Mouse (Mus musculus): Measurements from ENCODE around the gene Gm17651. TPM values are rescaled to one million over a fixed set of nuclear protein-coding genes. Genes with fewer than 3 reads are reported as not detected.

Gm17651 gene
- polyA plus RNA-seq, 1 experiment from 2014 or later: not detected

GRCm38 (mm10) chr3:97666154-97666553 lies 8.3 kb downstream of the Gm17651 start:
- 59% methylated on average over 8 of the region's 8 CpGs for WGBS
- H3K36me3 ChIP-seq (ENCODE audit: control insufficient read depth, insufficient read depth): peaks cover 42% of the 10 kb centered on the region
- H3K4me2 ChIP-seq (replicated peaks; ENCODE audit: low read depth): no peak overlapping the region
- no peak overlapping the region for H3K27ac ChIP-seq (ENCODE audit: low read depth, low read length)
- no peaks in the 10 kb centered on the region for H3K27me3 ChIP-seq (replicated peaks; ENCODE audit: control insufficient read depth, insufficient read depth, low read length)
- no peak overlapping the region for H3K9ac ChIP-seq (ENCODE audit: low read depth, low read length)
- H3K4me3 ChIP-seq (ENCODE audit: low read depth, low read length): no peak overlapping the region
- no peaks in the 10 kb centered on the region for H3K9me3 ChIP-seq (ENCODE audit: control insufficient read depth)
- ATAC-seq: no peak
- no peaks in the 10 kb centered on the region for H3K4me1 ChIP-seq (replicated peaks; ENCODE audit: control insufficient read depth, insufficient read depth, low read length)
- no peak for TF ChIP-seq CTCF (IDR thresholded peaks at IDR 0.05; ENCODE audit: low read depth)

GRCm38 (mm10) chr3:97665525-97665924 lies 9.0 kb downstream of the Gm17651 start:
- Histone ChIP-seq H3K27me3 (replicated peaks; ENCODE audit: control insufficient read depth, insufficient read depth, low read length) (no peaks in the 10 kb centered on the region), H3K27ac (ENCODE audit: low read depth, low read length) (no peak overlapping the region), H3K9me3 (ENCODE audit: control insufficient read depth) (no peaks in the 10 kb centered on the region), H3K4me3 (ENCODE audit: low read depth, low read length) (no peak overlapping the region), H3K9ac (ENCODE audit: low read depth, low read length) (no peak overlapping the region), H3K36me3 (ENCODE audit: control insufficient read depth, insufficient read depth) (peaks cover 38% of the 10 kb centered on the region), H3K4me2 (replicated peaks; ENCODE audit: low read depth) (no peak overlapping the region), H3K4me1 (replicated peaks; ENCODE audit: control insufficient read depth, insufficient read depth, low read length) (no peaks in the 10 kb centered on the region)
- 67% methylated on average over 9 of the region's 9 CpGs for WGBS
- TF ChIP-seq CTCF (IDR thresholded peaks at IDR 0.05; ENCODE audit: low read depth): no peak
- no peak for ATAC-seq

GRCm38 (mm10) chr3:97661206-97661605 lies 13.3 kb downstream of the Gm17651 start:
- Histone ChIP-seq H3K4me3 (ENCODE audit: low read depth, low read length) (no peak overlapping the region), H3K27me3 (replicated peaks; ENCODE audit: control insufficient read depth, insufficient read depth, low read length) (no peaks in the 10 kb centered on the region), H3K4me1 (replicated peaks; ENCODE audit: control insufficient read depth, insufficient read depth, low read length) (peaks cover 4% of the 10 kb centered on the region; the same call in 1 of the 2 replicates), H3K9me3 (ENCODE audit: control insufficient read depth) (no peaks in the 10 kb centered on the region), H3K4me2 (replicated peaks; ENCODE audit: low read depth) (no peak overlapping the region), H3K9ac (ENCODE audit: low read depth, low read length) (no peak overlapping the region), H3K36me3 (ENCODE audit: control insufficient read depth, insufficient read depth) (peaks cover 17% of the 10 kb centered on the region), H3K27ac (ENCODE audit: low read depth, low read length) (no peak overlapping the region)
- 51% methylated on average over 8 of the region's 8 CpGs for WGBS
- TF ChIP-seq CTCF (IDR thresholded peaks at IDR 0.05; ENCODE audit: low read depth): no peak
- ATAC-seq: no peak

- Histone ChIP-seq H3K27ac (ENCODE audit: low read depth, low read length) (no peak overlapping the region), H3K4me3 (ENCODE audit: low read depth, low read length) (no peak overlapping the region), H3K27me3 (replicated peaks; ENCODE audit: control insufficient read depth, insufficient read depth, low read length) (no peaks in the 10 kb centered on the region), H3K4me2 (replicated peaks; ENCODE audit: low read depth) (peak overlapping the region; percentile 93; the same call in 1 of the 2 replicates), H3K9ac (ENCODE audit: low read depth, low read length) (no peak overlapping the region), H3K4me1 (replicated peaks; ENCODE audit: control insufficient read depth, insufficient read depth, low read length) (peaks cover 4% of the 10 kb centered on the region; the same call in 1 of the 2 replicates), H3K36me3 (ENCODE audit: control insufficient read depth, insufficient read depth) (peaks cover 10% of the 10 kb centered on the region; the same call in 1 of the 2 replicates), H3K9me3 (ENCODE audit: control insufficient read depth) (no peaks in the 10 kb centered on the region)
- WGBS: 80% methylated on average over 7 of the region's 7 CpGs
- ATAC-seq: no peak
- no peak for TF ChIP-seq CTCF (IDR thresholded peaks at IDR 0.05; ENCODE audit: low read depth)
Measured at GRCm38 (mm10) chr3:97659746-97660145, 14.7 kb downstream of the Gm17651 start.

- H3K27me3 ChIP-seq (replicated peaks; ENCODE audit: control insufficient read depth, insufficient read depth, low read length): no peaks in the 10 kb centered on the region
- peak overlapping the region; percentile 93 for H3K4me2 ChIP-seq (replicated peaks; ENCODE audit: low read depth)
- no peaks in the 10 kb centered on the region for H3K9me3 ChIP-seq (ENCODE audit: control insufficient read depth)
- 1% methylated on average over 44 of the region's 50 CpGs for WGBS
- H3K4me3 ChIP-seq (ENCODE audit: low read depth, low read length): peak overlapping the region; percentile 79
- H3K36me3 ChIP-seq (ENCODE audit: control insufficient read depth, insufficient read depth): peaks cover 5% of the 10 kb centered on the region; the same call in 1 of the 2 replicates
- ATAC-seq: no peak; the same call in 1 of the 2 replicates
- peak overlapping the region; percentile 63 for H3K9ac ChIP-seq (ENCODE audit: low read depth, low read length)
- peaks cover 4% of the 10 kb centered on the region; the same call in 1 of the 2 replicates for H3K4me1 ChIP-seq (replicated peaks; ENCODE audit: control insufficient read depth, insufficient read depth, low read length)
- TF ChIP-seq CTCF (IDR thresholded peaks at IDR 0.05; ENCODE audit: low read depth): no peak
- H3K27ac ChIP-seq (ENCODE audit: low read depth, low read length): no peak overlapping the region
Measured at GRCm38 (mm10) chr3:97658426-97659193, 15.9 kb downstream of the Gm17651 start.

- H3K9ac ChIP-seq (ENCODE audit: low read depth, low read length): peak within 1 kb of the TSS; percentile 63
- peak within 1 kb of the TSS; percentile 93 for H3K4me2 ChIP-seq (replicated peaks; ENCODE audit: low read depth)
- H3K27ac ChIP-seq (ENCODE audit: low read depth, low read length): no peak within 1 kb of the TSS; the same call in 1 of the 2 replicates
- 2% methylated on average over 51 of the region's 51 CpGs for WGBS
- no peak for TF ChIP-seq CTCF (IDR thresholded peaks at IDR 0.05; ENCODE audit: low read depth)
- peak; percentile 92 for ATAC-seq
- no peaks in the 10 kb centered on the region for H3K27me3 ChIP-seq (replicated peaks; ENCODE audit: control insufficient read depth, insufficient read depth, low read length)
- H3K4me3 ChIP-seq (ENCODE audit: low read depth, low read length): peak within 1 kb of the TSS; percentile 79
- H3K36me3 ChIP-seq (ENCODE audit: control insufficient read depth, insufficient read depth): no peaks in the 10 kb centered on the region
- H3K9me3 ChIP-seq (ENCODE audit: control insufficient read depth): no peaks in the 10 kb centered on the region
- H3K4me1 ChIP-seq (replicated peaks; ENCODE audit: control insufficient read depth, insufficient read depth, low read length): peaks cover 4% of the 10 kb centered on the region; the same call in 1 of the 2 replicates
Measured at GRCm38 (mm10) chr3:97657655-97658411, 16.7 kb downstream of the Gm17651 start, which contains the start of gene Prkab2. Gene Prkab2 (plus strand): TSS chr3:97658193.
